Mouse (Mus musculus): ENCODE data around the gene Catsper1. TPM values are rescaled to one million over a fixed set of nuclear protein-coding genes. Genes with fewer than 3 reads are reported as not detected.

Catsper1 gene
- polyA plus RNA-seq, 1 experiment = not detected

GRCm38 (mm10) chr19:5302455-5302854 is 33.1 kb upstream of the Catsper1 start:
- no peaks in the 10 kb centered on the region for H3K36me3 ChIP-seq (ENCODE audit: control insufficient read depth, insufficient read depth, low read length)
- peak; percentile 52 to 75 for DNase-seq (ENCODE audit: low read depth in 1 of 2, low spot score in 2 of 2)
- H3K27me3 ChIP-seq (ENCODE audit: control insufficient read depth, insufficient read depth, low read length) = peaks cover 1% of the 10 kb centered on the region
- TF ChIP-seq POLR2A (IDR thresholded peaks at IDR 0.05; ENCODE audit: low read depth, low read length) (no peak), CTCF (IDR thresholded peaks at IDR 0.05; ENCODE audit: extremely low read depth, insufficient read depth, insufficient read length, insufficient replicate concordance) (peak; percentile 68; the same call in 1 of the 2 replicates)
- H3K4me1 ChIP-seq (ENCODE audit: control insufficient read depth, insufficient read depth, insufficient read length) = peaks cover 2% of the 10 kb centered on the region; the same call in 1 of the 2 replicates
- WGBS = 6% methylated on average over 4 of the region's 4 CpGs
- no peak overlapping the region for H3K4me3 ChIP-seq (ENCODE audit: extremely low read depth, insufficient read depth, insufficient read length)
- no peak overlapping the region for H3K27ac ChIP-seq (ENCODE audit: insufficient read depth, low read length)

GRCm38 (mm10) chr19:5306279-5306678 is 29.3 kb upstream of the Catsper1 start:
- Histone ChIP-seq H3K27ac (ENCODE audit: insufficient read depth, low read length) (no peak overlapping the region), H3K4me1 (ENCODE audit: control insufficient read depth, insufficient read depth, insufficient read length) (peaks cover 2% of the 10 kb centered on the region; the same call in 1 of the 2 replicates), H3K36me3 (ENCODE audit: control insufficient read depth, insufficient read depth, low read length) (no peaks in the 10 kb centered on the region), H3K4me3 (ENCODE audit: extremely low read depth, insufficient read depth, insufficient read length) (no peak overlapping the region), H3K27me3 (ENCODE audit: control insufficient read depth, insufficient read depth, low read length) (peaks cover 2% of the 10 kb centered on the region)
- DNase-seq (ENCODE audit: low read depth in 1 of 2, low spot score in 2 of 2) = no peak
- 85% methylated on average over 6 of the region's 6 CpGs for WGBS
- TF ChIP-seq POLR2A (IDR thresholded peaks at IDR 0.05; ENCODE audit: low read depth, low read length) = no peak
- peak; percentile 8; the same call in 1 of the 2 replicates for TF ChIP-seq CTCF (IDR thresholded peaks at IDR 0.05; ENCODE audit: extremely low read depth, insufficient read depth, insufficient read length, insufficient replicate concordance)

- Histone ChIP-seq H3K36me3 (ENCODE audit: control insufficient read depth, insufficient read depth, low read length) (no peaks in the 10 kb centered on the region), H3K4me3 (ENCODE audit: extremely low read depth, insufficient read depth, insufficient read length) (no peak overlapping the region), H3K4me1 (ENCODE audit: control insufficient read depth, insufficient read depth, insufficient read length) (peaks cover 2% of the 10 kb centered on the region; the same call in 1 of the 2 replicates), H3K27me3 (ENCODE audit: control insufficient read depth, insufficient read depth, low read length) (peaks cover 2% of the 10 kb centered on the region), H3K27ac (ENCODE audit: insufficient read depth, low read length) (no peak overlapping the region)
- DNase-seq (ENCODE audit: low read depth in 1 of 2, low spot score in 2 of 2) = no peak
- 63% methylated on average over 98 of the region's 98 CpGs for whole genome bisulfite sequencing
- no peak for TF ChIP-seq POLR2A (IDR thresholded peaks at IDR 0.05; ENCODE audit: low read depth, low read length)
- no peak for TF ChIP-seq CTCF (IDR thresholded peaks at IDR 0.05; ENCODE audit: extremely low read depth, insufficient read depth, insufficient read length, insufficient replicate concordance)
These were observed 28.4 kb upstream of the Catsper1 start for GRCm38 (mm10) chr19:5306968-5307734.

- no peak for TF ChIP-seq CTCF (IDR thresholded peaks at IDR 0.05; ENCODE audit: extremely low read depth, insufficient read depth, insufficient read length, insufficient replicate concordance)
- no peak for TF ChIP-seq POLR2A (IDR thresholded peaks at IDR 0.05; ENCODE audit: low read depth, low read length)
- no peaks in the 10 kb centered on the region for H3K36me3 ChIP-seq (ENCODE audit: control insufficient read depth, insufficient read depth, low read length)
- no peak overlapping the region for H3K27ac ChIP-seq (ENCODE audit: insufficient read depth, low read length)
- DNase-seq (ENCODE audit: low read depth in 1 of 2, low spot score in 2 of 2) = no peak
- no peak overlapping the region for H3K4me3 ChIP-seq (ENCODE audit: extremely low read depth, insufficient read depth, insufficient read length)
- H3K27me3 ChIP-seq (ENCODE audit: control insufficient read depth, insufficient read depth, low read length) = peaks cover 2% of the 10 kb centered on the region
- peaks cover 2% of the 10 kb centered on the region; the same call in 1 of the 2 replicates for H3K4me1 ChIP-seq (ENCODE audit: control insufficient read depth, insufficient read depth, insufficient read length)
- 78% methylated on average over 7 of the region's 7 CpGs for WGBS
These were observed 26.5 kb upstream of the Catsper1 start for GRCm38 (mm10) chr19:5309025-5309424.

- H3K4me1 ChIP-seq (ENCODE audit: control insufficient read depth, insufficient read depth, insufficient read length) = no peaks in the 10 kb centered on the region
- no peak for DNase-seq (ENCODE audit: low read depth in 1 of 2, low spot score in 2 of 2)
- no peak overlapping the region for H3K27ac ChIP-seq (ENCODE audit: insufficient read depth, low read length)
- WGBS = 69% methylated on average over 8 of the region's 8 CpGs
- H3K4me3 ChIP-seq (ENCODE audit: extremely low read depth, insufficient read depth, insufficient read length) = no peak overlapping the region
- no peak for TF ChIP-seq CTCF (IDR thresholded peaks at IDR 0.05; ENCODE audit: extremely low read depth, insufficient read depth, insufficient read length, insufficient replicate concordance)
- no peak for TF ChIP-seq POLR2A (IDR thresholded peaks at IDR 0.05; ENCODE audit: low read depth, low read length)
- H3K27me3 ChIP-seq (ENCODE audit: control insufficient read depth, insufficient read depth, low read length) = no peaks in the 10 kb centered on the region
- H3K36me3 ChIP-seq (ENCODE audit: control insufficient read depth, insufficient read depth, low read length) = no peaks in the 10 kb centered on the region
These were observed 22.4 kb upstream of the Catsper1 start for GRCm38 (mm10) chr19:5313189-5313588.

- Histone ChIP-seq H3K4me3 (ENCODE audit: extremely low read depth, insufficient read depth, insufficient read length) (peak overlapping the region; percentile 33; the same call in 1 of the 2 replicates), H3K36me3 (ENCODE audit: control insufficient read depth, insufficient read depth, low read length) (no peaks in the 10 kb centered on the region), H3K27me3 (ENCODE audit: control insufficient read depth, insufficient read depth, low read length) (no peaks in the 10 kb centered on the region), H3K27ac (ENCODE audit: insufficient read depth, low read length) (no peak overlapping the region), H3K4me1 (ENCODE audit: control insufficient read depth, insufficient read depth, insufficient read length) (no peaks in the 10 kb centered on the region; the same call in 1 of the 2 replicates)
- TF ChIP-seq POLR2A (IDR thresholded peaks at IDR 0.05; ENCODE audit: low read depth, low read length) = no peak
- TF ChIP-seq CTCF (IDR thresholded peaks at IDR 0.05; ENCODE audit: extremely low read depth, insufficient read depth, insufficient read length, insufficient replicate concordance) = no peak
- DNase-seq (ENCODE audit: low read depth in 1 of 2, low spot score in 2 of 2) = peak in 1 of 2 experiments; percentile 28
- WGBS = 40% methylated on average over 17 of the region's 17 CpGs
These were observed 11.7 kb upstream of the Catsper1 start for GRCm38 (mm10) chr19:5323801-5324200.

- H3K4me1 ChIP-seq (ENCODE audit: control insufficient read depth, insufficient read depth, insufficient read length) = no peaks in the 10 kb centered on the region; the same call in 1 of the 2 replicates
- no peaks in the 10 kb centered on the region for H3K27me3 ChIP-seq (ENCODE audit: control insufficient read depth, insufficient read depth, low read length)
- no peaks in the 10 kb centered on the region for H3K36me3 ChIP-seq (ENCODE audit: control insufficient read depth, insufficient read depth, low read length)
- H3K4me3 ChIP-seq (ENCODE audit: extremely low read depth, insufficient read depth, insufficient read length) = no peak overlapping the region
- H3K27ac ChIP-seq (ENCODE audit: insufficient read depth, low read length) = no peak overlapping the region
- no peak for DNase-seq (ENCODE audit: low read depth in 1 of 2, low spot score in 2 of 2)
- WGBS = 87% methylated on average over 19 of the region's 19 CpGs
- TF ChIP-seq CTCF (IDR thresholded peaks at IDR 0.05; ENCODE audit: extremely low read depth, insufficient read depth, insufficient read length, insufficient replicate concordance) (no peak), POLR2A (IDR thresholded peaks at IDR 0.05; ENCODE audit: low read depth, low read length) (no peak)
These were observed 7.6 kb upstream of the Catsper1 start for GRCm38 (mm10) chr19:5327970-5328369.
